Mouse (Mus musculus) liver, postnatal 0 days (tissue): ENCODE measurements around the gene Sptbn4. TPM values are rescaled to one million over a fixed set of nuclear protein-coding genes. Genes with fewer than 3 reads are reported as not detected.

Experiments used
- ATAC-seq: fragments of 200-750 bp; cut with Nextera tagmentation; 2 replicates; pipeline ENCODE4 v1.8.0; 2017; ENCODE audit warnings: mild to moderate bottlenecking, moderate library complexity
- DNase-seq: peaks from one replicate; pipeline ENCODE4 v3.0.0-alpha.2; 2016
- H3K27ac ChIP-seq: fragments of 300-500 bp; sonication (generic); 2 replicates; pipeline ENCODE4 v1.5.1; 2014; ENCODE audit warnings: antibody characterized with exemption, moderate library complexity, mild to moderate bottlenecking, low read depth
- H3K27me3 ChIP-seq: fragments of 300-500 bp; sonication (generic); 2 replicates; pipeline ENCODE4 v1.6.1; 2014; ENCODE audit warnings: low read length, control low read depth, mixed read lengths; ENCODE audit not compliant: insufficient read depth
- H3K36me3 ChIP-seq: fragments of 300-500 bp; sonication (generic); replicated peaks from 2 replicates; pipeline ENCODE4 v1.6.1; 2014; ENCODE audit warnings: mild to moderate bottlenecking, control low read depth, low read length, moderate library complexity, mixed read lengths; ENCODE audit not compliant: insufficient read depth
- H3K4me1 ChIP-seq: fragments of 300-500 bp; sonication (generic); 2 replicates; pipeline ENCODE4 v1.6.1; 2014; ENCODE audit warnings: antibody characterized with exemption, mild to moderate bottlenecking, control low read depth; ENCODE audit not compliant: insufficient read depth
- H3K4me2 ChIP-seq: fragments of 300-500 bp; sonication (generic); 2 replicates; pipeline ENCODE4 v1.6.1; 2014; ENCODE audit warnings: low read depth, mild to moderate bottlenecking, low read length, moderate library complexity, mixed read lengths
- H3K4me3 ChIP-seq: fragments of 300-500 bp; sonication (generic); 2 replicates; pipeline ENCODE4 v1.5.1; 2014; ENCODE audit warnings: low read depth, low read length
- H3K9ac ChIP-seq: fragments of 300-500 bp; sonication (generic); replicated peaks from 2 replicates; pipeline ENCODE4 v1.6.1; 2014; ENCODE audit warnings: mild to moderate bottlenecking, moderate library complexity
- H3K9me3 ChIP-seq: fragments of 300-500 bp; sonication (generic); 2 replicates; pipeline ENCODE4 v1.6.1; 2016; ENCODE audit warnings: mild to moderate bottlenecking, control low read depth, low read length, mixed read lengths
- CTCF ChIP-seq: sonication (generic); IDR thresholded peaks from 2 replicates; pipeline ENCODE4 v1.5.1; 2016; ENCODE audit warnings: antibody characterized with exemption, low read depth
- EP300 ChIP-seq: IDR thresholded peaks from 2 replicates; pipeline ENCODE4 v1.6.1; 2016; ENCODE audit warnings: antibody characterized with exemption, low read depth, mild to moderate bottlenecking
- WGBS: fragments of 180-500 bp; shearing (Covaris S2); extraction: QIAGEN DNeasy Blood & Tissue Kit; methylation state at CpG from one replicate; pipeline ENCODE4 v1.1.7; 2014; ENCODE audit not compliant: insufficient replicate concordance; 5-methylcytosine and 5-hydroxymethylcytosine counted together
- polyA plus RNA-seq: library from polyadenylated mRNA; unstranded; fragments of >200 nt; fragmentation: Nextera tagmentation; extraction: Ambion mirVana; gene quantifications from 2 replicates; pipeline ENCODE4 v1.2.1, GENCODE M21; 2015

The Sptbn4 gene
- polyA plus RNA-seq, 1 experiment from 2014 or later: 0.02 TPM

- no peak overlapping the region for H3K27ac ChIP-seq
- H3K27me3 ChIP-seq: peaks cover 41% of the 10 kb centered on the region
- H3K9ac ChIP-seq: 0 out of 2 replicates have a peak overlapping the region, but pooled peaks have one; percentile 16
- DNase-seq (peak; percentile 98), ATAC-seq (peak; percentile 95)
- under 1% methylated on average over 50 of the region's 52 CpGs for WGBS
- H3K4me3 ChIP-seq: peak overlapping the region; percentile 36
- H3K4me1 ChIP-seq: peaks cover 16% of the 10 kb centered on the region
- H3K36me3 ChIP-seq: no peaks in the 10 kb centered on the region
- H3K9me3 ChIP-seq: no peaks in the 10 kb centered on the region
- TF ChIP-seq CTCF (no peak), EP300 (no peak)
- H3K4me2 ChIP-seq: peak overlapping the region; percentile 80
These were observed 86.1 kb downstream of the Sptbn4 start for GRCm38 (mm10) chr7:27361283-27361946.

GRCm38 (mm10) chr7:27360749-27361148 lies 86.7 kb downstream of the Sptbn4 start:
- ATAC-seq: no peak

GRCm38 (mm10) chr7:27359706-27360358 lies 87.7 kb downstream of the Sptbn4 start:
- TF ChIP-seq CTCF (no peak), EP300 (no peak)
- Histone ChIP-seq H3K9ac (no peak overlapping the region), H3K27ac (no peak overlapping the region), H3K27me3 (peaks cover 26% of the 10 kb centered on the region), H3K4me1 (peaks cover 26% of the 10 kb centered on the region), H3K9me3 (no peaks in the 10 kb centered on the region), H3K36me3 (no peaks in the 10 kb centered on the region), H3K4me3 (no peak overlapping the region), H3K4me2 (no peak overlapping the region)
- ATAC-seq: no peak
- WGBS: 77% methylated on average over 9 of the region's 9 CpGs
- DNase-seq: no peak

More at GRCm38 (mm10) chr7:27360749-27361148, 86.7 kb downstream of the Sptbn4 start:
- Histone ChIP-seq H3K9ac (no peak overlapping the region), H3K4me3 (no peak overlapping the region), H3K36me3 (no peaks in the 10 kb centered on the region), H3K9me3 (no peaks in the 10 kb centered on the region), H3K27ac (no peak overlapping the region), H3K4me1 (peaks cover 19% of the 10 kb centered on the region), H3K4me2 (peak overlapping the region; percentile 80), H3K27me3 (peaks cover 34% of the 10 kb centered on the region)
- no peak for DNase-seq
- no peak for TF ChIP-seq CTCF
- no peak for TF ChIP-seq EP300
- WGBS: 50% methylated on average over 6 of the region's 6 CpGs

GRCm38 (mm10) chr7:27359162-27359561 lies 88.3 kb downstream of the Sptbn4 start:
- no peak overlapping the region for H3K4me3 ChIP-seq
- H3K9me3 ChIP-seq: no peaks in the 10 kb centered on the region
- peaks cover 19% of the 10 kb centered on the region for H3K27me3 ChIP-seq
- no peak for DNase-seq
- H3K36me3 ChIP-seq: no peaks in the 10 kb centered on the region
- WGBS: 66% methylated on average over 2 of the region's 2 CpGs
- ATAC-seq: no peak
- no peak overlapping the region for H3K9ac ChIP-seq
- no peak overlapping the region for H3K27ac ChIP-seq
- TF ChIP-seq EP300 (no peak), CTCF (no peak)
- peaks cover 32% of the 10 kb centered on the region for H3K4me1 ChIP-seq
- H3K4me2 ChIP-seq: no peak overlapping the region

- WGBS: 8% methylated on average over 3 of the region's 3 CpGs
- Histone ChIP-seq H3K27me3 (peaks cover 5% of the 10 kb centered on the region), H3K4me3 (peak overlapping the region; percentile 75), H3K4me1 (peaks cover 32% of the 10 kb centered on the region), H3K4me2 (peak overlapping the region; percentile 86), H3K9ac (no peak overlapping the region), H3K9me3 (no peaks in the 10 kb centered on the region), H3K27ac (peak overlapping the region; percentile 85), H3K36me3 (no peaks in the 10 kb centered on the region)
- no peak for DNase-seq
- TF ChIP-seq EP300: no peak
- no peak for ATAC-seq
These were observed 89.9 kb downstream of the Sptbn4 start for GRCm38 (mm10) chr7:27357595-27357978.

GRCm38 (mm10) chr7:27356861-27357594 lies 90.5 kb downstream of the Sptbn4 start, which contains the start of gene Gm20479:
Gm20479 (minus strand) TSS chr7:27357419.
- peak; percentile 21 for TF ChIP-seq CTCF
- TF ChIP-seq EP300: no peak
- Histone ChIP-seq H3K27ac (peak within 1 kb of the TSS; percentile 85), H3K36me3 (no peaks in the 10 kb centered on the region), H3K4me2 (peak within 1 kb of the TSS; percentile 86), H3K9ac (peak within 1 kb of the TSS; percentile 65), H3K4me3 (peak within 1 kb of the TSS; percentile 75), H3K4me1 (peaks cover 32% of the 10 kb centered on the region), H3K27me3 (peaks cover 1% of the 10 kb centered on the region), H3K9me3 (no peaks in the 10 kb centered on the region)
- 4% methylated on average over 27 of the region's 27 CpGs for WGBS
- no peak for ATAC-seq
- no peak for DNase-seq
